Mouse (Mus musculus) limb, embryonic 12.5 days (tissue): ENCODE measurements around the gene Gm45799. TPM values are rescaled to one million over a fixed set of nuclear protein-coding genes. Genes with fewer than 3 reads are reported as not detected.
A peak's percentile ranks its signal among the peaks of the same experiment; 100 is the strongest.

Experiments used
- ATAC-seq: fragments of 200-750 bp; cut with Nextera tagmentation; 2 replicates; pipeline ENCODE4 v1.8.0; 2017; ENCODE audit warnings: low read depth, moderate TSS enrichment; ENCODE audit not compliant: insufficient number of reproducible peaks, insufficient read depth, low FRiP score, low TSS enrichment
- H3K27ac ChIP-seq: fragments of 300-500 bp; sonication (generic); 2 replicates; pipeline ENCODE4 v1.5.1; 2016; ENCODE audit warnings: mild to moderate bottlenecking, moderate library complexity
- H3K27me3 ChIP-seq: fragments of 300-500 bp; sonication (generic); 2 replicates; pipeline ENCODE4 v1.6.1; 2016; ENCODE audit warnings: mild to moderate bottlenecking, moderate library complexity
- H3K36me3 ChIP-seq: fragments of 300-500 bp; sonication (generic); 2 replicates; pipeline ENCODE4 v1.6.1; 2016; ENCODE audit warnings: mild to moderate bottlenecking, moderate library complexity
- H3K4me1 ChIP-seq: fragments of 300-500 bp; sonication (generic); replicated peaks from 2 replicates; pipeline ENCODE4 v1.6.1; 2016
- H3K4me2 ChIP-seq: fragments of 300-500 bp; sonication (generic); 2 replicates; pipeline ENCODE4 v1.6.1; 2016; ENCODE audit warnings: mild to moderate bottlenecking, moderate library complexity
- H3K4me3 ChIP-seq: fragments of 300-500 bp; sonication (generic); replicated peaks from 2 replicates; pipeline ENCODE4 v1.5.1; 2016; ENCODE audit warnings: mild to moderate bottlenecking
- H3K9ac ChIP-seq: fragments of 300-500 bp; sonication (generic); replicated peaks from 2 replicates; pipeline ENCODE4 v1.6.1; 2016; ENCODE audit warnings: mild to moderate bottlenecking, moderate library complexity
- H3K9me3 ChIP-seq: fragments of 300-500 bp; sonication (generic); 2 replicates; pipeline ENCODE4 v1.6.1; 2016; ENCODE audit warnings: mild to moderate bottlenecking, moderate library complexity
- WGBS: fragments of 180-500 bp; shearing (Covaris S2); methylation state at CpG from one replicate; pipeline ENCODE4 v1.1.7; 2016; 5-methylcytosine and 5-hydroxymethylcytosine counted together
- polyA plus RNA-seq: library from polyadenylated mRNA; unstranded; fragments of >200 nt; fragmentation: Nextera tagmentation; extraction: Ambion mirVana; gene quantifications from 2 replicates; pipeline ENCODE4 v1.2.1, GENCODE M21; 2016

The Gm45799 gene
- polyA plus RNA-seq, 1 experiment from 2014 or later = 13.9 TPM

DNA sequence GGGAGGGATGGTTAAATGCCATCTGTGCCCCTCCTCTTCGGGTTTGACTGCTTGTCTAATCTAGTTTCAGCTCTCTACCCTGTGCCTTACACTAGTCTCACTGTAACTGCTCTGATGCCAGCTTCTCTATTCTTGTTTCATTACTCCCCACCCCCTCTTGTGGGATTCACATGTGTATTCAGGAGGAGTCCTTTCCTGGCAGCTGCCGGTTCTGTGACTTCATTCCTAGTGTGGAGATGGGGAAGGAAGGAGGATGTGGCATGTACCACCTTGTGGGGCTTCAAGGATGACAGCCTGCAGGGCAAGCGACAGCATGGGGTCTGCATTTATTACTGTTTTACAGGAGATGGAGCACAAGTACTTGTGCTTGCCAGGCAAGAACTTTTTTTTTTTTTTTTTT, 1.6 kb downstream of the Gm45799 start:
- Histone ChIP-seq H3K4me1 (peaks cover 23% of the 10 kb centered on the region), H3K9ac (no peak overlapping the region), H3K36me3 (peaks cover 26% of the 10 kb centered on the region), H3K4me2 (peak overlapping the region; percentile 94), H3K9me3 (no peaks in the 10 kb centered on the region), H3K27me3 (no peaks in the 10 kb centered on the region), H3K4me3 (no peak overlapping the region), H3K27ac (no peak overlapping the region)
- ATAC-seq = no peak
- 86% methylated on average over 3 of the region's 3 CpGs for WGBS

DNA sequence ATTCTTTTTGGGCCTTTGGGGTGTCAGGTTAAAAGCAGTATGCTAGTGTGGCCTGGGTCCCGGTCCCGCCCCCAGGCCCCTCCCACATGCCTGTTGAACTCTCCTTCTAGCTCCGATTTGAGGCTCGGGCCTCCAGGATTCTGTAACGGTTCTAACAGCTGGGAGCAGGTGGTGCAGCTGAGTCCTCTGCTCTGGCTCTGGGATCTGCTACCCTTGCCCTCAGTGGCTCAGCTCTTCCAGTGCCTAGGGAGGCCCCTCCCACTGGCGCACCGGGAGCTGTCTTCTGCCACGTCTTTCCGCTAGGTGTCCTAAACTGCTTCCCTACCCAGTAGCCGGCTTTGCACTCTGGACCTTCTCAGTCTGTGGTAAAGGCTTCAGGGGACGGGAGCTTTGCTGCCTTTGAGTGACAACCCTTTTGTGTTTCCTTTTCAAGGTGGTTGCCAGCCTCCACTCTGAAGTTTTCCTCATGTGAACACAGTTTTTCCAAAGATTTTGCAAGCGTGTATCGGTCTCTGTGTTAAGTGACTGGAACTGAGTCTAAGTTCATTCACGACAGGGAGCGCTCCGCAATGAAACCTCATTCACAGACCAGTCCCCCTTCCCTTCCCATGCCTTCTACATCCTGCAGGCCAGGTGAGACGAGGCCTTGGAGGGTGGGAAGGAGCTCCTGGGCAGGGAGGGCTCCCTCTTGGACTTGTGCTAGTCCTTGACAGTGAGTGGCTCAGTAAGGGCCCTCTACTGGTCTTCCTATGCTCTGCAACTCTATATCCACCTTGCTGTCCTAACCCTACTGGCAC, 10.5 kb downstream of the Gm45799 start, which contains the start of gene Dnhd1:
TSS of gene Dnhd1 (plus strand) at position 189 of the 797 bp plus-strand sequence.
- peak within 1 kb of the TSS; percentile 73 for H3K27ac ChIP-seq
- H3K36me3 ChIP-seq = no peaks in the 10 kb centered on the region
- H3K4me2 ChIP-seq = peak within 1 kb of the TSS; percentile 61
- peak; percentile 92 for ATAC-seq
- no peaks in the 10 kb centered on the region for H3K9me3 ChIP-seq
- peak within 1 kb of the TSS; percentile 34 for H3K4me3 ChIP-seq
- no peaks in the 10 kb centered on the region for H3K27me3 ChIP-seq
- 2% methylated on average over 17 of the region's 17 CpGs for WGBS
- peaks cover 13% of the 10 kb centered on the region; the same call in 1 of the 2 replicates for H3K4me1 ChIP-seq
- peak within 1 kb of the TSS; percentile 38; the same call in 1 of the 2 replicates for H3K9ac ChIP-seq

DNA sequence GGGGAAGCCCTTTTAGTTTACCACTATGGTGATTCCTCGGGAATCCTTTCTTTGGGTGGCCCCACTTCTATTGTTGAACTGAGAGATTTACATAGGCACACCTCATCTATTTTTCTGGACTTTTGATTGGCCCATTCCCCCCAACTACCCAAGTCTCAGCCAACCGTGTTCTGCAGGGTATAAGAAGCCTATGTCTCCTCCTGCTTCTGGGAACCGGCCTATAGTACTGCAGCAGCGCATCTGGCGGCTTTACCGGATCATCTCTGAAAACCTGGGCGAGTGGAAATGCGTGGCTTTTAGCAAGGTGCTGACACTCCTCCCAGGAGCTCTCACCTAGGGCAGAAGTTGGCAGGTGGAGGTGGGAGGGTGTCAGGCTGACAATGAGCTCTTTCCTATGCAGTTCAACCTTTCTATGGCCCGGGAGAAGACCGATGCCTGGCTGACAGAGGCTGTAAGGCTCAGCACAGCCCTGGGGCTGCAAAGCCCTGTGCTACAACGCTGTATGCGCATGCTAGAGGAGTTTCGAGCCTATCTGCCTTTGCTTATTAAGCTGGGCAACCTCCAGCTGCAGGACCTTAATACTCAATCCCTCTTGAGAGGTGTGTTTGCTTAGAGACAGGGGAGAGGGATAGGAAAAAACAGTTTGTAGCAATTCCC, 45.3 kb downstream of the Gm45799 start:
- no peaks in the 10 kb centered on the region for H3K4me1 ChIP-seq
- peak; percentile 63; the same call in 1 of the 2 replicates for ATAC-seq
- H3K27ac ChIP-seq = no peak overlapping the region
- H3K4me3 ChIP-seq = no peak overlapping the region
- WGBS = 15% methylated on average over 13 of the region's 13 CpGs
- H3K4me2 ChIP-seq = peak overlapping the region; percentile 40
- no peaks in the 10 kb centered on the region for H3K36me3 ChIP-seq
- no peaks in the 10 kb centered on the region for H3K9me3 ChIP-seq
- H3K27me3 ChIP-seq = no peaks in the 10 kb centered on the region
- H3K9ac ChIP-seq = no peak overlapping the region

DNA sequence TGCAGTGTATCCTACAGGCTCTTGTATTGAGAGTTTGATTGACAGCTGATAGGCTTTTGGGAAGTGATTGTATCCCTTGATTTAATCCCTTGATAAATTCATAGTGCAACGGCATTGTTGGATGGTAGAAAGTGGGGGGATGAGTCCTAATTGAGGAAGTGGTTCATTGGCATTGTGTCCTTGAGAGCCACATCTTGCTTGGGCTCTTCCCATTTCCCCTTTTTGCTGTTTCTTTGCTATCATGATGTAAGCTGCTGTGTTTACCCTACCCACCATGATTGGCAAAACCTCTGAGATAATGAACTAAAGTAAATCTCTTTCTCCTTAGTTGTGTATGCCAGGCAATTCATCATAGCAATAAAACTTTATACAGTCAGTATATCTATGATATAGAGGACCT, 50.5 kb downstream of the Gm45799 start:
- no peaks in the 10 kb centered on the region for H3K27me3 ChIP-seq
- H3K4me3 ChIP-seq = no peak overlapping the region
- H3K4me2 ChIP-seq = no peak overlapping the region
- no peak for ATAC-seq
- H3K36me3 ChIP-seq = no peaks in the 10 kb centered on the region
- no peak overlapping the region for H3K27ac ChIP-seq
- 92% methylated on average over 1 of the region's 1 CpGs for WGBS
- H3K9ac ChIP-seq = no peak overlapping the region
- no peaks in the 10 kb centered on the region for H3K4me1 ChIP-seq
- H3K9me3 ChIP-seq = no peaks in the 10 kb centered on the region

DNA sequence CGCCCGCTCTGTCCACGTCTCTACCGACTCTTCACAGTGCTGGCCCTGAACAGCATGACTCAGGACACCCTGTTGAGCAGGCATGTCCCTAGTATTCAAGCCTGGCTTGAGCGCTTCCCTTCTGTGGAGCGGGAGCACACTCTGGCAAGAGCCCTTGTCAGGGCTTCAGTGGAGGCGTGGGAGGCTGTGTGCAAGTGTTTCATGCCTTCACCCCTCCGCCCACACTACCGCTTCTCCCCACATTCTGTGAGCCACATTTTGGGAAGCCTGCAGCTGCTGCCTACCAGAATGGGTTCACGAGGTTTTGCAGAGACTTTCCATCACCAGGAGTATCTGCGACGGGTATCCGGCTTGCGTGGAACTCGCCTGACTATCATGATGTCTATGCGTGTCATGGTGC, 62.8 kb downstream of the Gm45799 start:
- WGBS = 88% methylated on average over 16 of the region's 16 CpGs
- no peaks in the 10 kb centered on the region for H3K27me3 ChIP-seq
- H3K27ac ChIP-seq = no peak overlapping the region
- ATAC-seq = no peak
- H3K4me2 ChIP-seq = no peak overlapping the region
- 0 out of 2 replicates have a peak, but pooled peaks cover 3% of the 10 kb centered on the region for H3K9me3 ChIP-seq
- H3K4me1 ChIP-seq = no peaks in the 10 kb centered on the region
- no peak overlapping the region for H3K9ac ChIP-seq
- no peak overlapping the region for H3K4me3 ChIP-seq
- H3K36me3 ChIP-seq = no peaks in the 10 kb centered on the region

DNA sequence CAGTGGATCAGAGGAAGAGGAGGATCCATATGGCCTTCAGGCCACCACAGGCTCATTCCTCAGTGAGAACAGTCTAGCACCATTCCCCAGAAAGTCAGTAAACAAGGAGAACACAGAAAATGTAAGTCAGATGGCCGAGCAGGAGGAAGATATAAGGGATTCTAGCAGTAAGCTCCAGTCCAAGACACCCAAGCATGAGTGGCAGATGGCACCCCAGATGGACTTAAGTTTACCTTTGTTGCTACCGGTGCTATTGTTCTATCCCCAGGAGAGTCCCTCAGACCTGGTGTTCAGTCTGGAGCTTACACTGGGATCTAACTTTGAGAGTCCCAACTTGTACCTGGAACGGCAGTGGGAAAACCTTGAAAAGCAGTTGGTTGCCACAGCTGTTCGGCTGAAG, 63.5 kb downstream of the Gm45799 start:
- Histone ChIP-seq H3K27ac (no peak overlapping the region), H3K27me3 (no peaks in the 10 kb centered on the region), H3K4me1 (no peaks in the 10 kb centered on the region), H3K4me3 (no peak overlapping the region), H3K9me3 (0 out of 2 replicates have a peak, but pooled peaks cover 3% of the 10 kb centered on the region), H3K9ac (no peak overlapping the region), H3K36me3 (no peaks in the 10 kb centered on the region), H3K4me2 (no peak overlapping the region)
- 87% methylated on average over 4 of the region's 4 CpGs for WGBS
- no peak for ATAC-seq

DNA sequence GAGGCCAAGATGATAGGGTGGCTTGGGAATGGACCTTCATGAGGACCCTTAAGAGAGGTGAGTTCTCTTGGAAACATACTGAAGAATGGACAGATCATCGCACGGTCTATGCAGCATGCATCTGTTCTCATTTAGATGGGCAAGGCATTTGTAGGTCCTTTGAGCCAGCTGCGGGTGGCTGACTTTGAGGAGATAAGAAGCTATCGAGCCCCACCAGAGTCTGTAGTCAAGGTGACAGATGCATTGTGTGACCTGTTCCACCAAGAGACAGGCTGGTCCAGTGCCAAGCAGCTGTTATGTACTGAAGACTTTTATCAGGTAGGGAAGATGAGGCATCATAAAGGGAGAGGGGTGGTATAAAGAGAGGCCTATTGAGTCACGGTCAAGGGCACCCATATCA, 68.4 kb downstream of the Gm45799 start:
- ATAC-seq = no peak
- Histone ChIP-seq H3K4me2 (no peak overlapping the region), H3K4me3 (no peak overlapping the region), H3K27me3 (no peaks in the 10 kb centered on the region), H3K27ac (no peak overlapping the region), H3K36me3 (no peaks in the 10 kb centered on the region), H3K9me3 (no peaks in the 10 kb centered on the region), H3K4me1 (no peaks in the 10 kb centered on the region), H3K9ac (no peak overlapping the region)
- 92% methylated on average over 5 of the region's 5 CpGs for WGBS

DNA sequence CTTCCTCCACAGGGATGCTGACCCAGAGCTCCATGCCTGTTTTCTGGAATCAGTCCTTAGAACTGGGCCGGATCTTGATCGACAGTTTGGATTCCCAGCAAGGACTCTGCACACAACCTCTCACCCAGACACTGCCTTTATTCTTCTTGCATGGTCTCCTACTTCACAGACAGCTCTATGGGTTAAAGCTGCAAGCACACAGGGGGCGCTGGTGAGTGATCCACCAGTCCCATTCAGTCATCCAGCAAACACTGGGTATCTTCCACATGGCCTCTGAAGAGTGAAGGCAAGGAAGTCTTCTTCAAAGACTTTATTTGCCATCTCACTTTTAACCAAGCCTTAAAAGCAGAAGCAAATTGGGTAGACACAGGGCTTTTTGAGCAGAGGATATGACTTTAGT, 75.0 kb downstream of the Gm45799 start:
- Histone ChIP-seq H3K27me3 (no peaks in the 10 kb centered on the region), H3K4me1 (no peaks in the 10 kb centered on the region), H3K36me3 (no peaks in the 10 kb centered on the region), H3K4me2 (no peak overlapping the region), H3K9me3 (no peaks in the 10 kb centered on the region), H3K27ac (no peak overlapping the region), H3K9ac (no peak overlapping the region), H3K4me3 (no peak overlapping the region)
- ATAC-seq = no peak
- WGBS = 59% methylated on average over 3 of the region's 3 CpGs

DNA sequence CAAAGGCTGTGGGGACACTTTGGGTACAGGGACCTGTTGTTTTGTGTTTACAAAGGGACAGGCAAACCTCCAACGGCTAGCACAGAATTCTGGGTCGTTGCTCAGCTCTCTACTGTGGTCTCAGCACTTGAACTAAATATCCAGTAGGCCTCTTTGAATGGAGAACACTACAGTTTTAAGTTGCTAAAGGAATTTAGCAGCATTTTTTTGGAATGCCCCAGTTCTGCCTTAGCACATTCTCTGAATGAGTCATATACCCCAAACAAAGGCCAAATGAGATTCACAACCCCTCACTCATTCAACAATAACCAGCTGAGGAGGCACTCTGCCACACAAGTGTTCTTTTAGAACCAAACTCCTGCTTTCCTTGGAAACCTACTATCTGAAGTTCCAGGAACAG, 81.6 kb downstream of the Gm45799 start:
- WGBS = 64% methylated on average over 2 of the region's 2 CpGs
- no peaks in the 10 kb centered on the region for H3K36me3 ChIP-seq

DNA sequence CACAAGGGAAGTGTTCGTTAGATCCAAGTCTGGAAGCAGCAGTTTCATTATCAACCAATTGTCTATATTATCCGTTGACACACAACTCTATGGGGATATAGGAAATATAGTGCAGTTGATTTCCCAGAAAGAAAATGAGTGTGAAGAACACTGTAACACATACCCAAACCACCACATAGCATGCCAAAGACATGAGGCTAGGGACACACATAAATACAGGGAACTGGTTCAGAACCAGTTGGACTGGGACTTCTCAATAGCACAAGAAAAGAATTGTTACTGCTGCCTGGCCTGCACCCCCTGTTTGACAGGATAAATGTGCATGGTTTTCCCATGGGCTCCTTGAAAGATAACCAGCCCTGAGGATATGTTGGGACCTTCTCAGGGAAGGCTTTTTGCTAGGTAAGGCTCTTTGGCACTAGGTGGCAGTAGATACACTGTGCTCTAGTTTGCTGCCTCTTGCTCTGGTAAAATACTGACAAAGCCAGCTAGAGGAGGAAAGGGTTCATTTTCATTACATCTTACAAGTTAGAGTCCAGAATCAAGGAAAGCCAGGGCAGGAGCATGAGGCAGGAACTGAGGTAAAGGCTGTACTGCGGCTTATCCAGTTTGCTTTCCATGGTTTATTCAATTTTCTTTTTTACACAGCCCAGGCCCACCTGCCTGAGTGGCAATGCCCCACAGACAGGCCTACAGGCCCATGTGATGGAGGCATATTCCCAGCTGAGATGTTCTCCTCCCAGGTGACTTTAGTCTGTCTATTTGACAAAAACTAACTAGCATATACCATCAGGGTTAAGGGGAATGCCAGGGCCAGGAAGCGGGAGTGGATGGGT, 86.0 kb downstream of the Gm45799 start:
- no peak overlapping the region for H3K9ac ChIP-seq
- no peaks in the 10 kb centered on the region for H3K4me1 ChIP-seq
- ATAC-seq = peak; percentile 75; the same call in 1 of the 2 replicates
- no peaks in the 10 kb centered on the region for H3K9me3 ChIP-seq
- H3K4me2 ChIP-seq = no peak overlapping the region
- H3K27ac ChIP-seq = no peak overlapping the region
- WGBS = 82% methylated on average over 4 of the region's 4 CpGs
- H3K4me3 ChIP-seq = no peak overlapping the region
- peaks cover 29% of the 10 kb centered on the region for H3K36me3 ChIP-seq
- no peaks in the 10 kb centered on the region for H3K27me3 ChIP-seq

More for the DNA sequence above, 81.6 kb downstream of the Gm45799 start:
- no peak overlapping the region for H3K9ac ChIP-seq
- no peaks in the 10 kb centered on the region for H3K4me1 ChIP-seq
- H3K4me2 ChIP-seq = no peak overlapping the region
- ATAC-seq = no peak
- no peaks in the 10 kb centered on the region for H3K27me3 ChIP-seq
- no peaks in the 10 kb centered on the region for H3K9me3 ChIP-seq
- no peak overlapping the region for H3K4me3 ChIP-seq
- H3K27ac ChIP-seq = no peak overlapping the region

DNA sequence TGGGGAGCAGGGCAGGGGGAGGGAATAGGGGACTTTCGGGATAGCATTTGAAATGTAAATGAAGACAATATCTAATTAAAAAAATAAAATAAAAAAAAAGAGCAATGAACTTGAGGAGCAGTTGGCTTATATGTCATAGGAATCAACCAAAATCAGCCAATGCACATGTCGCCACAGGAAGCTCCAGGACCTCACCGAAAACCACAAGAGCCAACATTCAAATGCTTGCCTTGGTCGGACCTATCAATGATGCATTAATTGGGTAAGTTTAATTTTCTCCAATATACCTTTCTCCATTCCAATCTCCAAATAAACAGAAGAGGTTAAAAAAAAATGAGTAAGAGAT, 86.6 kb downstream of the Gm45799 start:
- Histone ChIP-seq H3K36me3 (peaks cover 35% of the 10 kb centered on the region), H3K4me3 (no peak overlapping the region), H3K4me2 (no peak overlapping the region), H3K27me3 (no peaks in the 10 kb centered on the region), H3K9ac (no peak overlapping the region), H3K9me3 (no peaks in the 10 kb centered on the region), H3K4me1 (no peaks in the 10 kb centered on the region), H3K27ac (no peak overlapping the region)
- 94% methylated on average over 4 of the region's 4 CpGs for WGBS
- ATAC-seq = no peak
